Mouse (Mus musculus) left cerebral cortex, postnatal 10 days (tissue): ENCODE results near the gene Prdm16. TPM values are rescaled to one million over a fixed set of nuclear protein-coding genes. Genes with fewer than 3 reads are reported as not detected.

Source experiments
- DNase-seq, 2 experiments: peaks; one replicate each; pipeline ENCODE4 v3.0.0; 2021 to 2022; ENCODE audit warnings: low spot score in 2 of 2, mixed read lengths in 1 of 2; ENCODE audit errors: extremely low spot score in 1 of 2
- intact Hi-C: fragments of 180-260 bp; cut with DNase I; formaldehyde crosslinking; loops from one replicate; pipeline ENCODE4 v1.15.1; 2025
- total RNA-seq, 2 experiments: library from RNA; stranded (reverse); gene quantifications; 2 replicates each; pipeline ENCODE4 v1.2.3; 2021

Gene Prdm16
- total RNA-seq, 2 experiments from 2014 or later: 4.9 to 6.1 TPM

DNA sequence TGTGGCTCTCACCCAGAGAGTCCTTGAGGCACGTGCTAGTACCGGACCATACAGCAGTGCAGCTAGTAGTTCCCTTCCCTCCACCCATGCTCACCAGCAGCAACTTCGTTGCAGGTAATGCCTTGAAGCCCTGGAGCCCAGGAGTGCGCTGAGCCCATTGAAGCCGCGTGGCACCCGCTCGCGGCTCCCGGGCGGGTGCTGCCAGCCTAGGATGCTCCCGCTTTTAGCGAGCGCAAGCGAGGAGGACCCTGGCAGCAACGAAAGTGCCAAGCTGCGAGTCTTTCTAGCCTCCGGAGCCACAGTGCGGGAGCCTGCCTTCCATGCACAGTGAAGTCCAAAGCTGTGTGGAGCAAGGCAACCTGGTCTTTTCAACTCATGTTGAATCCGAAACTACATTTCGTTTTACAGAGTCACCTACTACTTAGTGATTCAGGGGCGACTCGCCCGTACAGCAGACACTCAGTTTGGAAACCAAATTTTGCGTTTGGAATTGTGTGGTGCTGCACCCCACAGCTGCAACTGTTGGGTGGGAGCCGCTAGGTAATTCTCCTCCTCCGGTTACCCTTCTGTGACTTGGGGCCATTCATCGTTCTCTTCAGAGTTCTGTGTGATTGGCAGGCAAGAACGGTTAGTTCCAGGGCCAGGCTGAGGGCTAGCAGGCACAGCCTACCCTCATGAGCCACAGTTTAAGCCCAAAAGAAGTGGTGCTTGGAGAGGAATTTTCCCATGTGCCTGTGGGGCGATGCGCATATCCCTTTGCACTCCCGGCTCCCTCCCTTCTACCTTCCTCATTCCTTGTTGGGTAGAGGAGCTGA, 4.8 kb upstream of the Prdm16 start:
- no peak for DNase-seq
- intact Hi-C loops: no loop called here

DNA sequence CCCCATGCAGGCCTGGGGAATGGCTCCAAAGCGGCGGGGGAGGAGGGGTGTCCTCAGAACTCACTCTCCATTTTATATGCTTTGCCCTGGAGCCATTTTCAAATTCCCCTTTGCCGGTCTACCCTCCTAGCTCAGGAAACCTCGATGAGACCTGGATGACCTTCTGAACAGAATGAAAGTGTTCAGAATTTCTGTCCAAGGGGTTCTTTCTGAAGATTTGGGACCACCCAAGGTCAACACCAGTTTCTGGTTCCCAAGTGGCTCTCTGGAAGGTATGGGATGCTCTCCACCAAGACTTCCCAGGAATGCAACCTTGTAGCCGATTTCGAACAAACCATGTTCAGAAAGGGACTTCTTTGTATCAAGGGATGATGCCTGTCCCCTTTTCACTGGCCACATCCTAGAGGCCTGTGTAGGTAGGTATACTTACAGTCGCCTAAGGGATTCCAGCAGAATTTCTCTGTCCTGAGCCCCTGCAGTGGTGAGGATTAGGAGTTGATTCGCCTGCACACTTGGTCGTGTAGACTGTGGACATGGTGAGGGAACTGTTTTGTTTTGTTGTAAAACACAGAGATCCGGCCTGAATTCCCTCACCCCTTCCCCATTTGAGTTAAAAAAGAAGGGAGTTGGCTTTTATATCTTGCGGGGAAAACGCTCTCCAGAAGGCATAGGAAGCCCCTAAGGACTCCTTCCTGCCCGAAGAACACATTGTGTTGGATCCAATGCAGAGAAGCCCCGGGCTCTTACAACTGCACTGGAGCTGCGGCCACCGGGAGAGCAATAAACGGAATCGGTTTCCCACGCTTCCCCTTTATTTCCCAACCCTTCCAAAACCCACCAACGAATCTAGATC, 4.0 kb upstream of the Prdm16 start:
- DNase-seq: no peak
- intact Hi-C loops: no loop called here

DNA sequence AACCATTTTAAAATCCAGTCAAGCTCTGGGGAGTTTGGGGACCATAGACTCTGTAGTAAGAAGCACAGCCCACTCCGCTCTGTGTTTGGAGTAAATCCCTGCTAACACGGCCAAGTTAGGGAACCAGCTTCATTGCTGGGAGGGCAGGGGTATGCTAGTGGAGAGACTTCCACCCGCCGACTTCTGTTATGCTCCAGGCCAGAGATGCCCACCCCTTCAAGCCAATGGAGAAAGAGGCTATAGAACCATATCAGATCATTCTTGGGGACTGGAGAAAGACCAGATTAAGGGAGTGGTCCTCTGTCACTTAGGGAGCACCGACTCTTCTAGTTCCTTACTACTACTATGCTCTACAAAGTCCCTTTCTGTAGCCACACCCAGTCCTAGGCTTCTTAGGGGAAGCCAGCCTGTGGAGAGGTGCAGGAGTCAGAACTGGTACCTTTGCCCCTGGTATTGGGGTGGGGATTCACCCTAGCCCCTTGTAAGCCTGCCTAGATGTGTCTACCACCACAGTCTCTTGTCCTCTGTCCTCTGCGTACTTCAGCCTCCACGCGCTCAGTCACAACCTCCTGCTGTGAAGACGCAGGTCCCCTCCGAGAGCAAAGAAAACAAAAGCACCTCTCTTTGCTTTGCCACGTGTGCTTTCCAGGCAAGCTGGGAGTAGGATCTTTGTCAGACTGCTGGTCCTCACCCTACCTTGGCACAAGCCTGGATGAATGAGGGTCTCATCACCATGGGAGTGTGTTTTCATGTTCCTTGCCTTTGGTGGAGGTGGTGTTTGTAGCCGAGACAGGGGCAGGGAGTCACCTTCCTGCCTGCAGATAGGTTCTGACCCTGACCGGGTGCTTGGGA, 3.1 kb upstream of the Prdm16 start:
- DNase-seq: no peak
- intact Hi-C loops: loop anchor here (5.0 to 10.0 kb wide), 4 partner anchors 83 to 313 kb away; no protein-coding TSS in a partner anchor

DNA sequence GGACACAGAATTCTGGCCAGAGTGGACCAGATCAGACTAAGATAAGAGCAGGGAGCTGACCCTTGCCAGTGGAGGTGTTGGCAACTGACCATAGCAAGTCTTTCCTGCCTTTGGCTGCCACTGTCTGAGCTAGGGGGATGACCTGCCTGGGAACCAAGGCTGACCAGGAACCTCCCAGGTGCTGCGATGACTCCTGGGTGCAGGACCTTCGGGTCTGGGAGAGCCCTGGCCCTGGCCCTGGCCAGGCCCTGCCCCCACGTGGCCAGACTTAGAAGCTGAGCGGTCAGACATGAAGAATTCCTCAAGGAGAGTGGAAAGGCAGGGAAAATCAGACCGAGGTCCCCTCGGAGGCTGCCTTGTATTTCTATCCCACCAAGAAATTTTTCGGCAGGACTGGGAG, 2.5 kb upstream of the Prdm16 start:
- DNase-seq: no peak
- intact Hi-C loops: loop anchor here (5.0 to 10.0 kb wide), 4 partner anchors 82 to 312 kb away; no protein-coding TSS in a partner anchor

DNA sequence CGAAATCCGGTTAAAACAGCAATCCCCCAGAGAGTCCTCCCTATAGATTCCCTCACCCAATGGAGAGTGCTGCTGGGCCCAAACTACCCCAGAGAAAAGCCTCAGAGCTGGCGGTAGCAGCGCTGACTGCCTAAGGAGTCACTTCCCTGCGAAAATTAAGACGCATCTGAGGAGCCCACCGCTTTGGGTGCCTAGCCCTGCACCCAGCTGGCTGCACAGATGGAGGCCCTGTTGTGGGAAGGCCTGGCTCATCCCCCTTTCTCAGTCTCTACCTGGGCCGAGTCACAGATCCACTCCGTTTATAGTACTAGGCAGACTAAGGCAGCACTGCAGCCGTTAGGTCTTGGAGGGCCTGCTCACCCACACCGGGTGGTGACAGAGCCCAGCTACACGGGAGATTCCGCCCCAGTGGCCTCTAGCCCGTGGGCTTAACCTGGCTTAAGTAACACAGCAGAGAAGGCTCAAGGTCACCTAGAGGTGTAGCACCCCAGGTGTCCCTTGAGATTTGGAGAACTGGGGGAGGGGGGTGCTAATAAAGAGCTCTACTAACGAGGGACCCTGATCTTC, 1.7 kb upstream of the Prdm16 start:
- intact Hi-C loops: loop anchor here (5.0 to 10.0 kb wide), 4 partner anchors 81 to 311 kb away; no protein-coding TSS in a partner anchor
- DNase-seq: no peak

DNA sequence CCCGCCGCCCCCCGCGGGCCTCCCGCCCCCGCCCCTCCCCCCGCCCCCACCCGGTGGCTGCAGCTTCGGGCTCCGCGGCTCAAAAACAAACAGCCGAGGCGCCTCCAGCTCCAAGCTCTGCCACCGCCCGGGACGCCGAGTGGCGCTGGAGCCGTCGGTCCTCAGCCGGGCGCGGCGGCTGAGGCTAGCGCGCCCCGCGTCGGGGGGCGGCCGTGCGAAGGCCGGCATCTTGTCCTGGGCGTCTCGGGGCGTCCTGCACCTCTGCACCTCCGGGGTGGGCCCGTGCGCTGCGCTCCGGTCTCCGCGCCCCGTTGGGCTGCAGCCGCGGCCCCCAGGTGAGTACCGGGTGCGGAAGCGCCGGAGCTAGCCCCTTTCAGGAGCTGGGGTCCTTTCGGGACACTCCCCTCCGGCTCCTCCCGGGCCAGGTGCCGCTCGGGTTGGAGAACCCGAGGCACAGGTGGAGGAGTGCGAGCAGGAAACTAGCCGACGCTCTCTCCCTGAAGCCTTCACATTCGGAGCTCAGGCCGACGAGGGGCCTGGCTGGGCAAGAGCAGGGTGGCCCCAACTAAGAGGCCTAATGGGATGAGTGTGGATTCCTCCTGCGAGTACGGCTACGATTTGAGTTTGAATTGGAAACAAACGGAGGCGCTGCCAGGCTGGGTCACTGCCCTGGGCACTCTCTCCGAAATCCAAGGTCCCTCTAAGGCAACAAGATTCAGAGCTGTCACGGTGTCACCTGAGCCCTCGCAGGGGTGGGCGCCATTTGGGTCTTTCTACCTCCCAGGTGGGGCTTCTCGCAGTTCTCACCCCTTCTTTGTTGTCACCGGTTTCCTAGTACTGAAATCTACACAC, 1.0 kb upstream of the Prdm16 start:
- DNase-seq: no peak

DNA sequence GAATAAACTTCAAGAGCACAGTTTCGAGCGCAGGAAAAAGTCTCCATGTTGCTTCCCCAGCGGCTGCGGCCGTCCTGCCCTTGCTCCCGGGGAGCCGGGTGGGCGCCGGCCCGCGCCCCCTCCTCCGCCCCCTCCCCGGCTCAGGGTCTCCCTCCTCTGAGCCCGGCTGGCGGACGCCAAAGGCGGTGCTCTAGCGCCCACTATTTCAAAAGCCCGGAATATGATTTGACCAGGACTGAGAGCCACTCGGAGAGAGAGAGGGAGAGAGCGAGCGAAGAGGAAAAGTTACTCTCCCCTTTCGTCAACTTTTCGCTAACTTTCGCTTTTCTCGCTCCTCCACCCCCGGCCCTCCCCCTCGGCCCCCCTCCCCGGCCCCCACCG, 630 bp downstream of the Prdm16 start:
- no peak for DNase-seq
- intact Hi-C loops: loop anchor here (5.0 to 10.0 kb wide), 4 partner anchors 79 to 309 kb away; no protein-coding TSS in a partner anchor

More for the DNA sequence above, 1.0 kb upstream of the Prdm16 start:
- intact Hi-C loops: loop anchor here (5.0 to 10.0 kb wide), 4 partner anchors 80 to 310 kb away; no protein-coding TSS in a partner anchor

DNA sequence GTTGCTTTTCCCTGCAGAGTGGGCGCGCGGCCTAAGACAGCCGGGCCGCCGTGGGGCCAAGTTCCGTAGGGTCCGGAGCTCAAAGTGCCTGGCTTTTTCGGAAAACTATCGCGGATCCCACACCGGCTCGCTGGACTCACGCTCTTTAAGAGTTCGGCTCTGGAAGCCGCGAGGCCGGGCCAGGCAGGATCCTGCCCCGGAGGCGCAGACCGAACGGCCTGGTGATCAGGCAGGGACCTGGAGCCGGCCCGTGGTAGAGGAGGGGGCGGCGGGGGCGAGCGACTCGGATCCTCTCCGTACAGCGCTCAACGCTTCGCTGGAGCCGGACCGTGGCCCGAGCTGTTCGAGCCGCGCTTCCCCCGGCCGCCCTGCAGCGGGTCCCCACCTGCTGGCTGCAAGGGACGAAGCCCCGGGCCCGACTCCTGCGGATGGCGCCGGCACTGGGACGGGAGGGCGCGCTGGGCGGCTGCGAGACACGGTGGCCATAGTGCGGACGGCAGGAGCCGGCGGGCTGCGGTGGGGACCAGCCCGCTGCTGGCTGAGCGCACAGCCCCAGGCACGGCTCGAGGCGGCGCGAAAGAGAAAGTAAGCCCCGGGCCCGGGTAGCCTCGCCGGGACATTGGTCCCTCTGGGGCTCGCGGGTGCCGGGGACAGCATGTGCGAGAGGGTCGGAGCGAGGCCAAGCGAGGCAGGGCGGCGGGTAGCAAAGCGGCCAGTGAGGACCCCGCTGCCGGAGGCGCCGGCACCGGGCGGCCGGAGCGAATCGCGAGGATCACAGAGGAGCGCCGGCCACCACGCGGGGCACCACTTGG, 1.2 kb downstream of the Prdm16 start:
- peak in 1 of 2 experiments; percentile 47 for DNase-seq
- intact Hi-C loops: loop anchor here (5.0 to 10.0 kb wide), 4 partner anchors 78 to 308 kb away; no protein-coding TSS in a partner anchor

DNA sequence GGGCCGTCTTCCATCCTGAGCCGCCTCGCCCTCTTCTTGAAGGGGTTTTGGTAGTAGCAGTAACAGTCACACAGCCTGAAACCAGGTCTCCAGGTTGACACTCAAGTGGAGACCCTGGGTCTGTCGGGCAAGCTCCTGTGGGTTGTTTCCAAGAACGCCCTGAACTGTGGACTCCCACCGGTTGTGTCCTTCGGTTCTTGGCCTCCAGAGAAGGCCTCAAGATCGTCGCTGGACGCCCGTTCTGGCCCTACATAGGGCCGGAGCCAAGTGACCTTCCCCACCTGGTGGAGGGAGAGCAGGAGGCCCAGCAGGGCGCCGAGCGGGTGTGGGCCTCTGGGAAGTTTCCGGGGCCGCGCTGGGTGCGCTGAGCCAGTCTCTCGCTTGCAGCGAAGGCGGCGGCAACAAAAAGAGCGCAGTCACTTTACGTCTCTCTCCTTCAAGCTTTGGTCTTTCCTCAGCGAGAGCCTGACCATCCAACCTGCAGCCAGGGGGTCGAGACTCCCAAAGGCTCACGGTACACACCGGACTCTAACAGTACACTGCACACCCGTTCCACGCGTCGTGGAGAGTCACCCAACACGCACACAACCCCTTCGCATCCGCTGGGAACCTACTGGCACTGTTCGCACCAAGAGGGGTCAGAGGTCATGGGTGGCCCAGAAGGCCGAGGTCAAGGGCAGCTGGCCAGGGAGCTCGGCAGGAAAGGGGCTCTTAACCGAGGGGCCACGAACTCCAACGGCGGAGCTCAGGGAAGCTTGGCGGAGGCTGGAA, 2.0 kb downstream of the Prdm16 start:
- intact Hi-C loops: loop anchor here (5.0 to 10.0 kb wide), 4 partner anchors 77 to 307 kb away; no protein-coding TSS in a partner anchor

DNA sequence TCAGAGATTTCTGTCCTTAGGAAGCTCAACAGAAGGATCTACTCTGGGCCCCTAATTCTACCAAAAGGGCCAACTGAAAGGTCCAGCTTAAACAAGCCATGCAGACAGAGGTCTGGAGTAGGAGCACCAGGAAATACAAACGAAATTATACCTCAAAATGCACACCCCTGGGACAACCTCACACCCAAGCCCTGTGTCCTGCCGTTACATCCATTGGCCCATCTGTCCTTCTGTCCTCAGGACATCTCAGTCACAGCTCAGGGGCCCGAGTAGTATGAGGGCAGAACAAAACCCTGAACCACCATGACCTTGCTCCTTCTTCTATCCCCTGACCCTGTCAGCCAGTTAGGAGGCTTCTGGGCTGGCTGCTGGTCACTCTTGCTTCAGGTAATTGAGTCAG, 2.7 kb downstream of the Prdm16 start:
- no peak for DNase-seq
- intact Hi-C loops: loop anchor here (10.0 kb wide), 1 partner anchor 139 kb away; no protein-coding TSS in a partner anchor

More for the DNA sequence above, 2.0 kb downstream of the Prdm16 start:
- DNase-seq: peak in 1 of 2 experiments; percentile 43

DNA sequence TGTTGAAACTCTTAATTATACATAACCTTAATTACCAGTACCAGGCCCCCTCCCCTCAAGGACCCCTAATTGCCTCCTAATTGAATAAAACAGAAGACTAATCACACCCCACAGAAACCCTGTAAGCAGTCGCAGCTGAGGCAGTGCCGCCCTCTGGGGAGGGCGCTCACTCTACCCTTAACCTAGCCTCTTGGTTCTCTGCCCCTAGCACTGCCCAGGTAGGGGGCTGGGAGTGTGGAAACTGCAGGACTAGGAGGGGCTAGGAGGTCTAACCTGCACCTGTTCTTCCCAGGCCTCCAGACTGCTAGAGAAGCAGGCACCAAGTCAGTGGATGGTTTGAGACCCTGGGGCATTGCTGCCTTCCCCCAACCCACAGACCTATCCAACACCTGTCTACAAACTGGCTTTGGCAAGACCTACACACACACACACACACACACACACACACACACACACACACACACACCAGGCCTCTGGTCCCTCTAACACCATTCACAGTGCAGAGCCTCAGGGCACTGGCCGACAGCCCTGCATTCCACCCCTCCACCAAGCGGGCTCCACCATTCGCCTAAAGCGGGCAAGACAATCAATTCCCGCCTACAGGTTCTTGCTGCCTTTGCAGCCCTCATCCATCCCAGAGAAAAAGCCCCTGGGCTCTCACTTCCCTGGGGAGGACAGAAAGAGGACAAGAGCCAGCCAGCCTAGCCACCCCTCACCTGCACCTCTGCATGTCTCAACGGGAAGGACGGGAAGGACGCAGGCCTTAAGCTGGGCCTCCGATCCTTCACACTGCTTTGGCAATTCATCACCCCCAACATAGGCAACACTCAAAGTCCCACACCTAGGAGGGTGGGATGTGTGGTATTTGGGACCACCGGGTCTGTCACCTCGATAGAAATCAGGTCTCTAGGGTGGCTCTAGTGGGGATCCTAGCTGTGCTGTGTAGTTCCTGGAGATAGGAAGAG, 3.6 kb downstream of the Prdm16 start:
- intact Hi-C loops: loop anchor here (10.0 kb wide), 1 partner anchor 138 kb away; no protein-coding TSS in a partner anchor
- DNase-seq: no peak

DNA sequence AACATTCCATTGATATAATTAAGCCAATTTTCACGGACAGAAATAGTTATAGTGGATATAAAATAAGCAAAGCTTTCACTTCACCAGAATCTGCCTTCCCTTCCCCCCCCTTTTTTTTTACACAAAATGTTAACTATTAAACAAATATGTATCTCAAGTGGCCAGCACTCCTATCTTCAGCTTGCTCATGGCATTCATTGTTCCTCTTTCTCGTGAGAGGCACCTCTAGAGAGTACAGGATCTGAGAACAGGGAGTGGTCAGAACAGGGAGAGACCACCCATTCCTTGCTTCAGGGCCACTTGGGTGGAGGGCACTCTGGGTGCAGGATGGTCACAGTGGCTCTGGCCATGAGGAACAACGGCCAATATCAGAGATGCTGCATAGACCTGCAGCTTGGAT, 5.9 kb downstream of the Prdm16 start:
- no peak for DNase-seq
- intact Hi-C loops: loop anchor here (10.0 kb wide), 1 partner anchor 136 kb away; no protein-coding TSS in a partner anchor

DNA sequence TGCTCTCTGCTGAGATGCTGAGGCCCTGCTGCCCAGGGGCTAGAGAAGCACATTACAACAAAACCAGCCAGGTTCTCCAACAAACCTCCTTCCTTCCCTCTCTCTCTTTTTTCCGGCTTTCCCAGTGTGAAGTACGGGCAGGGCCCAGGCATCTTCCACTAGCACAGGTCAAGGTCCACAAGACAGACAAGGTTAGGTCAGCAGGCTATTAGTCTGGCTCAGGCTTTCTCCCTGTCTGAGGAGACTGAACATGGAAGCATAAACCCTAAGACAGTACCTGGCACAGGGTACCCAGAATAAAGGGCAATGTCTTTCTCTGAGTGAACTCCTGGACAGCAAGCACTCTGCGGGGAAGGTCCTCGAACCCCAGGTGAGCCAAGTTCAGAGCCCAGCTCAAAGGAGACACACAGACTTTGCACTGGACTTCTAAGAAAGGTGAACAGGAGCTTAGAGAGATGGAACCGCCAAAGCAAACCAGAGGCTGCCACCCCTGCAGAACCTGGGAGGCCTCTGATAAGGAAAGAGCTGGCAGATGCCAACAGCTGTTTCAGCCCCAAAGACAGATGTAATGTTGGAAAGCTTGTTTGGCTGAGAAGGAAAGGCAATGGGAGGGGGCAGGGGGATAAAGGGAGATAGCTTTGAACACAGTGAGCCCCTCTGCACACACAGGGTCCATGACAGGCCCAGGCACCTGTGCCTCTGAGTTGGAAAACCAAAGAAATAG, 9.1 kb downstream of the Prdm16 start:
- DNase-seq: no peak
- intact Hi-C loops: no loop called here

DNA sequence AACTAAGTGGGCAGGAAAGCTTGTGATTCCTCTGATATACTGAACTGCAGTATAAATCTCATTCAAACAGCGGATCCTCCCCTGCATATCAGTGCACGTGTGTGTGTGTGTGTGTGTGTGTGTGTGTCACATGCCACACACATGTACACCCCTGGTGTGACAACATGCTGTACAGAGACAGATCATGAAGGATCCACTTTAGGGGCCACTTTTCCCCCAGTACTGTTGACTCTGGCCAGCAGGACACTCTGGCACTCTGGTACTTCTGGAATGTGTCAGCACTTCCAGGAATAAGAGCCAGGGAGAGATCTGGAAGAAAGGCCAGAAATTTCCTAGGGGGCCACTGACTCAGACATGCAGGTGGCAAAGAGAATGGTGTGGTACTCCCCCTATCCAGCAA, 10.4 kb downstream of the Prdm16 start:
- DNase-seq: no peak
- intact Hi-C loops: no loop called here
